Mouse (Mus musculus): Measurements from ENCODE around the gene Ganc.

GRCm38 (mm10) chr2:120503992-120504391 is 100.3 kb downstream of the Ganc start:
- TF ChIP-seq CTCF (IDR thresholded peaks at IDR 0.05; ENCODE audit: insufficient read depth, low read depth, low read length) (no peak), POLR2A (IDR thresholded peaks at IDR 0.05; ENCODE audit: insufficient read depth, low read depth, low read length) (no peak)

Data from olfactory bulb, adult 2 months (tissue).